Mouse (Mus musculus) 416B (cell line): ENCODE results near the gene Npcd.
"Not testable (repeated sequence)": the region's sequence is repeated elsewhere in the genome, so short reads cannot be mapped to it uniquely, and the experiment has no call there.

ENCODE experiments used
- DNase-seq: peaks from one replicate; pipeline ENCODE4 v3.0.0; 2011; ENCODE audit warnings: low read depth

Npcd gene

GRCm38 (mm10) chr15:79829431-79829830 is 4.6 kb downstream of the Npcd start:
- no peak for DNase-seq

GRCm38 (mm10) chr15:79828366-79829035 is 5.5 kb downstream of the Npcd start:
- no peak for DNase-seq

- no peak for DNase-seq
Measured at GRCm38 (mm10) chr15:79827778-79828210, 6.2 kb downstream of the Npcd start.

GRCm38 (mm10) chr15:79827061-79827777 is 6.8 kb downstream of the Npcd start:
- DNase-seq, result no peak

GRCm38 (mm10) chr15:79826221-79826935 is 7.7 kb downstream of the Npcd start:
- DNase-seq, result no peak

GRCm38 (mm10) chr15:79825146-79825825 is 8.8 kb downstream of the Npcd start:
- peak; percentile 45 for DNase-seq

- peak; percentile 63 for DNase-seq
Measured at GRCm38 (mm10) chr15:79823588-79824280, 10.3 kb downstream of the Npcd start.

- DNase-seq, result no peak
Measured at GRCm38 (mm10) chr15:79822265-79823199, 11.5 kb downstream of the Npcd start.

GRCm38 (mm10) chr15:79818325-79818724 is 15.7 kb downstream of the Npcd start:
- peak; percentile 38 for DNase-seq

GRCm38 (mm10) chr15:79813666-79814258 is 20.3 kb downstream of the Npcd start:
- DNase-seq, result peak; percentile 51

- DNase-seq, result not testable (repeated sequence)
Measured at GRCm38 (mm10) chr15:79812840-79813239, 21.2 kb downstream of the Npcd start.

- no peak for DNase-seq
Measured at GRCm38 (mm10) chr15:79810997-79811396, 23.0 kb downstream of the Npcd start.

GRCm38 (mm10) chr15:79810061-79810460 is 24.0 kb downstream of the Npcd start:
- no peak for DNase-seq

- DNase-seq, result no peak
Measured at GRCm38 (mm10) chr15:79808658-79809057, 25.4 kb downstream of the Npcd start.

GRCm38 (mm10) chr15:79808114-79808513 is 25.9 kb downstream of the Npcd start:
- DNase-seq, result peak; percentile 55

- no peak for DNase-seq
Measured at GRCm38 (mm10) chr15:79807050-79807449, 27.0 kb downstream of the Npcd start.

- no peak for DNase-seq
Measured at GRCm38 (mm10) chr15:79805246-79805645, 28.8 kb downstream of the Npcd start.

- no peak for DNase-seq
Measured at GRCm38 (mm10) chr15:79804352-79805071, 29.5 kb downstream of the Npcd start, which contains the start of gene Nptxr. Nptxr (minus strand) TSS chr15:79804766.
